Mouse (Mus musculus): ENCODE data around the gene Olfr786. TPM values are rescaled to one million over a fixed set of nuclear protein-coding genes. Genes with fewer than 3 reads are reported as not detected.

Olfr786 gene
- polyA plus RNA-seq, 1 experiment from 2014 or later = not detected

DNA sequence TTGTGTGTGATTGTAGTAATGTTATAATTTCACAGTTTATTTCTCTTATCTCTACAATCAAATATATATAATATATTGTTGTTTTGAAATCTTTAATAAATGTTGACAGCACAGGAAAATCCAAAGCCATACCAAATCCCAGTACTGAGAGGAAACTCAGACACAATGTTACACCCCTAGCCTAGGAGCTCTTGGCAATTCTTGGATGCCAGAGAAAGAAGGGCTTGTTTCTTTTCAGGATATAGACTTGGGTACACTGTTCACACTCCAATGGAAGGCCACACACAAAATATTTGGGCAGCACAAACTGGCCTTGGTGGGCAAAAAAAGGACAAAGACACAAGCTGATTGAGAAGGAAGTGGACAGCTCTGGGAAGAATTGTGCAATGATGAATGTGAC is 46.6 kb downstream of the Olfr786 start:
- no peaks in the 10 kb centered on the region for H3K9me3 ChIP-seq (ENCODE audit: low read length)
- no peak overlapping the region for H3K9ac ChIP-seq (replicated peaks; ENCODE audit: low read depth)
- no peak overlapping the region for H3K27ac ChIP-seq (ENCODE audit: low read length)
- H3K36me3 ChIP-seq (ENCODE audit: insufficient read depth, low read length) = no peaks in the 10 kb centered on the region
- DNase-seq (ENCODE audit: low spot score) (no peak), ATAC-seq (no peak)
- TF ChIP-seq EP300 (IDR thresholded peaks at IDR 0.05) (no peak), CTCF (IDR thresholded peaks at IDR 0.05) (no peak)
- no peak overlapping the region for H3K4me3 ChIP-seq (ENCODE audit: low read depth, low read length)
- no peaks in the 10 kb centered on the region for H3K4me1 ChIP-seq (ENCODE audit: insufficient read depth, low read depth, low read length)
- no peak overlapping the region for H3K4me2 ChIP-seq (replicated peaks; ENCODE audit: low read depth, low read length)
- no peaks in the 10 kb centered on the region for H3K27me3 ChIP-seq (replicated peaks; ENCODE audit: insufficient read depth, low read length)

GRCm38 (mm10) chr10:129484452-129484851 is 57.3 kb downstream of the Olfr786 start, which contains the start of gene Olfr789:
Olfr789 (plus strand) TSS chr10:129484752.
- Histone ChIP-seq H3K36me3 (ENCODE audit: insufficient read depth, low read length) (no peaks in the 10 kb centered on the region), H3K4me3 (ENCODE audit: low read depth, low read length) (no peak within 1 kb of the TSS), H3K9ac (replicated peaks; ENCODE audit: low read depth) (no peak within 1 kb of the TSS), H3K4me1 (ENCODE audit: insufficient read depth, low read depth, low read length) (no peaks in the 10 kb centered on the region), H3K27ac (ENCODE audit: low read length) (no peak within 1 kb of the TSS), H3K9me3 (ENCODE audit: low read length) (no peaks in the 10 kb centered on the region), H3K4me2 (replicated peaks; ENCODE audit: low read depth, low read length) (no peak within 1 kb of the TSS), H3K27me3 (replicated peaks; ENCODE audit: insufficient read depth, low read length) (no peaks in the 10 kb centered on the region)
- TF ChIP-seq CTCF (IDR thresholded peaks at IDR 0.05) (no peak), EP300 (IDR thresholded peaks at IDR 0.05) (no peak)
- ATAC-seq (no peak), DNase-seq (ENCODE audit: low spot score) (no peak)
- WGBS = 36% methylated on average over 2 of the region's 2 CpGs

Other genes starting within 250 kb of the Olfr786 start
- gene Olfr772, start 249.4 kb upstream of the Olfr786 start, polyA plus RNA-seq (2015; fragmentation: Nextera tagmentation; extraction: Ambion mirVana) = not detected in 2 replicates
- gene Olfr773, start 239.9 kb upstream of the Olfr786 start, polyA plus RNA-seq (2015; fragmentation: Nextera tagmentation; extraction: Ambion mirVana) = not detected in 2 replicates
- not detected in 2 replicates for gene Olfr774, start 191.1 kb upstream of the Olfr786 start, polyA plus RNA-seq (2015; fragmentation: Nextera tagmentation; extraction: Ambion mirVana)
- not detected in 2 replicates for gene Olfr775, start 178.9 kb upstream of the Olfr786 start, polyA plus RNA-seq (2015; fragmentation: Nextera tagmentation; extraction: Ambion mirVana)
- not detected in 2 replicates for gene Olfr776, start 168.2 kb upstream of the Olfr786 start, polyA plus RNA-seq (2015; fragmentation: Nextera tagmentation; extraction: Ambion mirVana)
- gene Olfr777, start 155.8 kb upstream of the Olfr786 start, polyA plus RNA-seq (2015; fragmentation: Nextera tagmentation; extraction: Ambion mirVana) = not detected in 2 replicates
- gene Olfr780, start 109.2 kb upstream of the Olfr786 start, polyA plus RNA-seq (2015; fragmentation: Nextera tagmentation; extraction: Ambion mirVana) = not detected in 2 replicates
- gene Olfr781, start 98.5 kb upstream of the Olfr786 start, polyA plus RNA-seq (2015; fragmentation: Nextera tagmentation; extraction: Ambion mirVana) = not detected in 2 replicates
- not detected in 2 replicates for gene Olfr782, start 78.5 kb upstream of the Olfr786 start, polyA plus RNA-seq (2015; fragmentation: Nextera tagmentation; extraction: Ambion mirVana)
- gene Olfr784, start 43.2 kb upstream of the Olfr786 start, polyA plus RNA-seq (2015; fragmentation: Nextera tagmentation; extraction: Ambion mirVana) = not detected in 2 replicates
- not detected in 2 replicates for gene Olfr785, start 21.9 kb upstream of the Olfr786 start, polyA plus RNA-seq (2015; fragmentation: Nextera tagmentation; extraction: Ambion mirVana)
- not detected in 2 replicates for gene Olfr787, start 34.6 kb downstream of the Olfr786 start, polyA plus RNA-seq (2015; fragmentation: Nextera tagmentation; extraction: Ambion mirVana)
- gene Olfr788, start 43.7 kb downstream of the Olfr786 start, polyA plus RNA-seq (2015; fragmentation: Nextera tagmentation; extraction: Ambion mirVana) = not detected in 2 replicates
- not detected in 2 replicates for gene Olfr789, start 57.4 kb downstream of the Olfr786 start, polyA plus RNA-seq (2015; fragmentation: Nextera tagmentation; extraction: Ambion mirVana)
- gene Olfr790, start 71.2 kb downstream of the Olfr786 start, polyA plus RNA-seq (2015; fragmentation: Nextera tagmentation; extraction: Ambion mirVana) = not detected in 2 replicates
- gene Olfr791, start 94.5 kb downstream of the Olfr786 start, polyA plus RNA-seq (2015; fragmentation: Nextera tagmentation; extraction: Ambion mirVana) = not detected in 2 replicates
- not detected in 2 replicates for gene Olfr792, start 111.9 kb downstream of the Olfr786 start, polyA plus RNA-seq (2015; fragmentation: Nextera tagmentation; extraction: Ambion mirVana)
- not detected in 2 replicates for gene Olfr794, start 140.3 kb downstream of the Olfr786 start, polyA plus RNA-seq (2015; fragmentation: Nextera tagmentation; extraction: Ambion mirVana)
- not detected in 2 replicates for gene Olfr796, start 185.3 kb downstream of the Olfr786 start, polyA plus RNA-seq (2015; fragmentation: Nextera tagmentation; extraction: Ambion mirVana)
- gene Olfr798, start 200.6 kb downstream of the Olfr786 start, polyA plus RNA-seq (2015; fragmentation: Nextera tagmentation; extraction: Ambion mirVana) = not detected in 2 replicates
- gene Olfr799, start 210.2 kb downstream of the Olfr786 start, polyA plus RNA-seq (2015; fragmentation: Nextera tagmentation; extraction: Ambion mirVana) = not detected in 2 replicates
- not detected in 2 replicates for gene Olfr800, start 230.4 kb downstream of the Olfr786 start, polyA plus RNA-seq (2015; fragmentation: Nextera tagmentation; extraction: Ambion mirVana)
- gene Olfr801, start 246.6 kb downstream of the Olfr786 start, polyA plus RNA-seq (2015; fragmentation: Nextera tagmentation; extraction: Ambion mirVana) = not detected in 2 replicates

Data from lung, postnatal 0 days (tissue).